Mouse (Mus musculus) stomach, postnatal 0 days (tissue): Measurements from ENCODE around the gene Dgat2. TPM values are rescaled to one million over a fixed set of nuclear protein-coding genes. Genes with fewer than 3 reads are reported as not detected.
A peak's percentile ranks its signal among the peaks of the same experiment; 100 is the strongest.

Experiments used
- ATAC-seq: fragments of 200-750 bp; cut with Nextera tagmentation; 2 replicates; pipeline ENCODE4 v1.8.0; 2017; ENCODE audit not compliant: low FRiP score, low TSS enrichment
- DNase-seq: peaks from one replicate; pipeline ENCODE4 v3.0.0-alpha.2; 2016; ENCODE audit warnings: low spot score
- H3K27ac ChIP-seq: fragments of 300-500 bp; sonication (generic); replicated peaks from 2 replicates; pipeline ENCODE4 v1.5.1; 2014; ENCODE audit warnings: mild to moderate bottlenecking, control low read depth
- H3K27me3 ChIP-seq: fragments of 300-500 bp; sonication (generic); 2 replicates; pipeline ENCODE4 v1.6.1; 2014; ENCODE audit warnings: low read length; ENCODE audit not compliant: control insufficient read depth, insufficient read depth
- H3K36me3 ChIP-seq: fragments of 300-500 bp; sonication (generic); 2 replicates; pipeline ENCODE4 v1.6.1; 2014; ENCODE audit warnings: low read length, mixed read lengths; ENCODE audit not compliant: control insufficient read depth, insufficient read depth
- H3K4me1 ChIP-seq: fragments of 300-500 bp; sonication (generic); replicated peaks from 2 replicates; pipeline ENCODE4 v1.6.1; 2014; ENCODE audit warnings: antibody characterized with exemption; ENCODE audit not compliant: control insufficient read depth, insufficient read depth
- H3K4me2 ChIP-seq: fragments of 300-500 bp; sonication (generic); replicated peaks from 2 replicates; pipeline ENCODE4 v1.6.1; 2014; ENCODE audit warnings: low read depth, mild to moderate bottlenecking, control low read depth, moderate library complexity
- H3K4me3 ChIP-seq: fragments of 300-500 bp; sonication (generic); 2 replicates; pipeline ENCODE4 v1.5.1; 2014; ENCODE audit warnings: low read depth, low read length, control low read depth
- H3K9ac ChIP-seq: fragments of 300-500 bp; sonication (generic); 2 replicates; pipeline ENCODE4 v1.6.1; 2014; ENCODE audit warnings: mild to moderate bottlenecking, low read length, control low read depth, mixed read lengths
- H3K9me3 ChIP-seq: fragments of 300-500 bp; sonication (generic); 2 replicates; pipeline ENCODE4 v1.6.1; 2016; ENCODE audit warnings: low read length; ENCODE audit not compliant: control insufficient read depth
- CTCF ChIP-seq: IDR thresholded peaks from 2 replicates; pipeline ENCODE4 v1.5.1; 2016; ENCODE audit warnings: antibody characterized with exemption, low read depth, mild to moderate bottlenecking, moderate library complexity
- EP300 ChIP-seq: optimal IDR thresholded peaks from 2 replicates; pipeline ENCODE3; 2016; ENCODE audit warnings: antibody characterized with exemption
- WGBS: fragments of 180-500 bp; shearing (Covaris S2); extraction: QIAGEN DNeasy Blood & Tissue Kit; methylation state at CpG from one replicate; pipeline ENCODE4 v1.1.7; 2014; 5-methylcytosine and 5-hydroxymethylcytosine counted together
- polyA plus RNA-seq: library from polyadenylated mRNA; unstranded; fragments of >200 nt; fragmentation: Nextera tagmentation; extraction: Ambion mirVana; gene quantifications from 2 replicates; pipeline ENCODE4 v1.2.1, GENCODE M21; 2015

Gene Dgat2
- polyA plus RNA-seq, 1 experiment from 2014 or later: 320 TPM

GRCm38 (mm10) chr7:99225421-99225820 lies 42.9 kb upstream of the Dgat2 start:
- H3K4me1 ChIP-seq: no peaks in the 10 kb centered on the region
- no peaks in the 10 kb centered on the region for H3K36me3 ChIP-seq
- ATAC-seq: no peak
- no peak overlapping the region for H3K4me2 ChIP-seq
- H3K9ac ChIP-seq: no peak overlapping the region
- no peak overlapping the region for H3K27ac ChIP-seq
- no peak for DNase-seq
- H3K27me3 ChIP-seq: no peaks in the 10 kb centered on the region
- no peaks in the 10 kb centered on the region for H3K9me3 ChIP-seq
- TF ChIP-seq EP300: no peak
- TF ChIP-seq CTCF: no peak
- 58% methylated on average over 6 of the region's 6 CpGs for WGBS
- no peak overlapping the region for H3K4me3 ChIP-seq

GRCm38 (mm10) chr7:99224648-99225190 lies 42.2 kb upstream of the Dgat2 start:
- no peak overlapping the region for H3K9ac ChIP-seq
- no peaks in the 10 kb centered on the region for H3K4me1 ChIP-seq
- peak; percentile 62 for DNase-seq
- H3K4me2 ChIP-seq: no peak overlapping the region
- H3K36me3 ChIP-seq: no peaks in the 10 kb centered on the region
- no peak for TF ChIP-seq EP300
- TF ChIP-seq CTCF: no peak
- WGBS: 29% methylated on average over 1 of the region's 1 CpGs
- H3K9me3 ChIP-seq: no peaks in the 10 kb centered on the region
- H3K4me3 ChIP-seq: no peak overlapping the region
- peak; percentile 78 for ATAC-seq
- no peaks in the 10 kb centered on the region for H3K27me3 ChIP-seq
- no peak overlapping the region for H3K27ac ChIP-seq

GRCm38 (mm10) chr7:99224225-99224624 lies 41.7 kb upstream of the Dgat2 start:
- no peak overlapping the region for H3K4me2 ChIP-seq
- 72% methylated on average over 7 of the region's 7 CpGs for whole genome bisulfite sequencing
- DNase-seq: no peak

GRCm38 (mm10) chr7:99217338-99218074 lies 35.0 kb upstream of the Dgat2 start:
- H3K27me3 ChIP-seq: no peaks in the 10 kb centered on the region
- H3K36me3 ChIP-seq: no peaks in the 10 kb centered on the region
- H3K4me3 ChIP-seq: no peak overlapping the region
- H3K9me3 ChIP-seq: no peaks in the 10 kb centered on the region
- DNase-seq: peak; percentile 12
- no peak for ATAC-seq
- H3K9ac ChIP-seq: no peak overlapping the region
- TF ChIP-seq CTCF: no peak
- TF ChIP-seq EP300: no peak
- no peak overlapping the region for H3K4me2 ChIP-seq
- no peaks in the 10 kb centered on the region for H3K4me1 ChIP-seq
- 61% methylated on average over 3 of the region's 3 CpGs for WGBS
- no peak overlapping the region for H3K27ac ChIP-seq

More at GRCm38 (mm10) chr7:99224225-99224624, 41.7 kb upstream of the Dgat2 start:
- H3K9ac ChIP-seq: no peak overlapping the region
- TF ChIP-seq CTCF: peak; percentile 62
- no peak for TF ChIP-seq EP300
- no peaks in the 10 kb centered on the region for H3K4me1 ChIP-seq
- no peaks in the 10 kb centered on the region for H3K36me3 ChIP-seq
- no peaks in the 10 kb centered on the region for H3K9me3 ChIP-seq
- no peak overlapping the region for H3K4me3 ChIP-seq
- ATAC-seq: no peak
- no peak overlapping the region for H3K27ac ChIP-seq
- no peaks in the 10 kb centered on the region for H3K27me3 ChIP-seq

- TF ChIP-seq CTCF: no peak
- TF ChIP-seq EP300: no peak
- H3K9me3 ChIP-seq: no peaks in the 10 kb centered on the region
- H3K4me1 ChIP-seq: no peaks in the 10 kb centered on the region
- no peak overlapping the region for H3K4me2 ChIP-seq
- H3K9ac ChIP-seq: no peak overlapping the region
- H3K36me3 ChIP-seq: no peaks in the 10 kb centered on the region
- H3K27me3 ChIP-seq: no peaks in the 10 kb centered on the region
- WGBS: 48% methylated on average over 8 of the region's 8 CpGs
- ATAC-seq: peak; percentile 90
- peak; percentile 78 for DNase-seq
- H3K4me3 ChIP-seq: no peak overlapping the region
- H3K27ac ChIP-seq: peak overlapping the region; percentile 67
Measured at GRCm38 (mm10) chr7:99215347-99215855, 32.9 kb upstream of the Dgat2 start.

GRCm38 (mm10) chr7:99214621-99215185 lies 32.2 kb upstream of the Dgat2 start:
- no peak for TF ChIP-seq EP300
- no peak for TF ChIP-seq CTCF
- Histone ChIP-seq H3K27ac (0 out of 2 replicates have a peak overlapping the region, but pooled peaks have one; percentile 35), H3K4me1 (no peaks in the 10 kb centered on the region), H3K27me3 (no peaks in the 10 kb centered on the region), H3K9ac (no peak overlapping the region), H3K36me3 (no peaks in the 10 kb centered on the region), H3K4me3 (no peak overlapping the region), H3K4me2 (no peak overlapping the region), H3K9me3 (no peaks in the 10 kb centered on the region)
- no peak for DNase-seq
- 81% methylated on average over 10 of the region's 10 CpGs for WGBS
- ATAC-seq: peak; percentile 38
